Mouse (Mus musculus): ENCODE measurements around the gene Rgr. TPM values are rescaled to one million over a fixed set of nuclear protein-coding genes. Genes with fewer than 3 reads are reported as not detected.
"Not testable (repeated sequence)": the region's sequence is repeated elsewhere in the genome, so short reads cannot be mapped to it uniquely, and the experiment has no call there.

The Rgr gene
- polyA plus RNA-seq, 1 experiment, result not detected

DNA sequence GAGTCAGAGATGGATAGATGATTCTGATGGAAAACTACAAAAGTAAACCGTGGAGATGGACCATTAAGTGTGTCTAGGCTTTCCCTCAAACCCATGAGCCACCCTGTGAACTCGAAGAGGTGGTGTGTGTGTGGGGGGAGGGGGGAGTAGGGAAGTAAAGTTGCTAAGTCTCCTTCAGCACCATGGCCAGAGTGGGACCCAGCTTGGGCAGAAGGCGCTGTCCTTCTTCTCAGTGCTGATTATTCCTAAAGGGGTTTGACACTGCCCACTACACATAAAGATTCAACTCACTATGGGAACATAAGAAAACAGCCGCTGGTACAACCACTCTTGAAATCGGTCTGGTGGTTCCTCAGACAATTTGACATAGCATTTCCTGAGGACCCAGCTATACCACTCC, 32.9 kb downstream of the Rgr start:
- Histone ChIP-seq H3K27ac (ENCODE audit: control insufficient read depth, insufficient read depth, low read depth, low read length, poor library complexity) (no peak overlapping the region), H3K4me3 (replicated peaks; ENCODE audit: control insufficient read depth, low read depth, low read length) (no peak overlapping the region), H3K4me1 (ENCODE audit: control insufficient read depth, insufficient read depth, low read length) (no peaks in the 10 kb centered on the region)
- 32% methylated on average over 5 of the region's 5 CpGs for WGBS
- no peak for TF ChIP-seq POLR2A (IDR thresholded peaks at IDR 0.05; ENCODE audit: borderline replicate concordance, control insufficient read depth, low read depth, low read length)
- no peak for TF ChIP-seq CTCF (IDR thresholded peaks at IDR 0.05; ENCODE audit: control insufficient read depth, insufficient read depth, low read length)

DNA sequence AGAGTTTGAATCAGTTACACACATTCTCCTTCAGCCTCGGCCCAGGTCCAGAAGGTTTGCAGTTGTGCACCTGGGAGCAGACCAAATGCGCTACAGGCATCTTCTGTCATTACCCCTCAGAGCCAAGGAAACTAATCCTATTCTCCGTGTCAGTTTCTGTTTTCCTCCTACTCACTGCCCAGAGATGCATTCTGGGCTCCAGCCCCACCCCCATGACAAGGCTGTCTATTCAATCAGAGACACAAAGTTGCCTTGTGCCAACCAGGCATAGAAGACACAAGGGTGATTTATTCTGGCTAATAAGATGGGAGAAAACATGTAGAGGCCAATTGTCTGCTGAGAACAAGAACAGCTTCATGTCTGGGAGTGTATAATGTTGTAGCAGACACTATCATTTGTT, 35.1 kb downstream of the Rgr start:
- 60% methylated on average over 3 of the region's 3 CpGs for WGBS

DNA sequence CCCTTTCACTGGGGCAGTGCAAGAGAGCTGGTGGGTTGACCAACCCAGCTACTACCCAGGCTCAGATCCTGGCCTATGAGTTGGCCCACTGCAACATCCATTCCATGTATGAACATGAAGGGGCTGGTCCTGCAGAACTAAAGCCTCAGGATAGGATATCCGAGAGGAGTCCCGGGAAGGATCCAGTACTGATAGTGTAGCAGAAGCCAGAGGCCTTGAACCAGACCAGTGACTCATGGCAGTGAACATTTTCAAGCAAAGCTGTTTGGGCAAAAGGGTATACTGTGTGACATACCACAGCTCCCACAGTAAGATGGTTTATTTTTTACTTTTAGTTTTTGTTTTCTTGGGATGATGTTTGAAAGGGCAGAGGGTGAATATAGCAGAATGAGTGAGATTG, 39.1 kb downstream of the Rgr start:
- TF ChIP-seq CTCF (IDR thresholded peaks at IDR 0.05; ENCODE audit: control insufficient read depth, insufficient read depth, low read length) (no peak), POLR2A (IDR thresholded peaks at IDR 0.05; ENCODE audit: borderline replicate concordance, control insufficient read depth, low read depth, low read length) (no peak)
- H3K4me3 ChIP-seq (replicated peaks; ENCODE audit: control insufficient read depth, low read depth, low read length), result no peak overlapping the region
- H3K4me1 ChIP-seq (ENCODE audit: control insufficient read depth, insufficient read depth, low read length), result no peaks in the 10 kb centered on the region
- H3K27ac ChIP-seq (ENCODE audit: control insufficient read depth, insufficient read depth, low read depth, low read length, poor library complexity), result no peak overlapping the region
- 78% methylated on average over 2 of the region's 2 CpGs for WGBS

More for the DNA sequence above, 35.1 kb downstream of the Rgr start:
- Histone ChIP-seq H3K27ac (ENCODE audit: control insufficient read depth, insufficient read depth, low read depth, low read length, poor library complexity) (no peak overlapping the region), H3K4me3 (replicated peaks; ENCODE audit: control insufficient read depth, low read depth, low read length) (no peak overlapping the region), H3K4me1 (ENCODE audit: control insufficient read depth, insufficient read depth, low read length) (no peaks in the 10 kb centered on the region)
- TF ChIP-seq POLR2A (IDR thresholded peaks at IDR 0.05; ENCODE audit: borderline replicate concordance, control insufficient read depth, low read depth, low read length) (no peak), CTCF (IDR thresholded peaks at IDR 0.05; ENCODE audit: control insufficient read depth, insufficient read depth, low read length) (no peak)

DNA sequence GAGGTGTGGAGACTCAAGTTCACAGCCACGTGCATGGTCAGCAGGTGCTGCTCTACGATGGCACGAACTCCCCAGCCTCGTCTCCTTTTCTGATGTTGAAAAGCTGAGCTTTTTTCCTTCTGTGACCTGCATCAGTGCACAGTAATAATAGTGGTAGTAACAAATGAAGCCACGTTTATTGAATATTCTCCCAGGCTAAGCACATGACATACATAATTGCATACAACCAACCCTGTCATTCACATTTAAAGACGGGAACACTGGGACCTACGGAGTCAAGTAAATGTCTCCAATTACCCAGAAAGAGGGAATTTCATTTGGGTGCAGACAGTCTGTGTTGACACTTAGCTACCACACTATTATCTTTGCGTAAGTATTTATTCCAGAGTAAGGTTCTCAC, 42.3 kb downstream of the Rgr start:
- TF ChIP-seq POLR2A (IDR thresholded peaks at IDR 0.05; ENCODE audit: borderline replicate concordance, control insufficient read depth, low read depth, low read length), result no peak
- no peak for TF ChIP-seq CTCF (IDR thresholded peaks at IDR 0.05; ENCODE audit: control insufficient read depth, insufficient read depth, low read length)
- Histone ChIP-seq H3K4me3 (replicated peaks; ENCODE audit: control insufficient read depth, low read depth, low read length) (no peak overlapping the region), H3K4me1 (ENCODE audit: control insufficient read depth, insufficient read depth, low read length) (no peaks in the 10 kb centered on the region), H3K27ac (ENCODE audit: control insufficient read depth, insufficient read depth, low read depth, low read length, poor library complexity) (no peak overlapping the region)
- 78% methylated on average over 8 of the region's 8 CpGs for WGBS

DNA sequence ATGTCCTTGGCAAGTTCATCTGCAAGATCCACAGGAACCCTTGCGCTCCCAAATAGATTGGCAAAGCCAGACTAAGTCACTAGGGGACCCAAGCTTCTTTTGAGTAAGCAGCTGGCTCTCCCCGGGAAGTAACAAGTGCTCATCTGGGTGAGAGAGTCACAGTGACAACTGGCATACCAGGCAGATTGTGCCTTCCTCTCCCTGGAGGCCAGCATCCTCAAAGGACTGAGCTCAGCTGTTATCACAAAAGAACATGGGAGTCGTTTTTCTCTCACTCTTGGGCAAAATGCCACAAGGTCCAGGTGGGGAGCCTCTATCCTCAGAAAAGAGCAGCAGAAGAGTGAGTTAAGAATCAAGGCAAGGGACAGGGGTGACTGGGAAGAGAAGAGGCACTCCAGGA, 42.9 kb downstream of the Rgr start:
- TF ChIP-seq CTCF (IDR thresholded peaks at IDR 0.05; ENCODE audit: control insufficient read depth, insufficient read depth, low read length) (no peak), POLR2A (IDR thresholded peaks at IDR 0.05; ENCODE audit: borderline replicate concordance, control insufficient read depth, low read depth, low read length) (no peak)
- Histone ChIP-seq H3K27ac (ENCODE audit: control insufficient read depth, insufficient read depth, low read depth, low read length, poor library complexity) (no peak overlapping the region), H3K4me3 (replicated peaks; ENCODE audit: control insufficient read depth, low read depth, low read length) (no peak overlapping the region), H3K4me1 (ENCODE audit: control insufficient read depth, insufficient read depth, low read length) (no peaks in the 10 kb centered on the region)
- WGBS, result 40% methylated on average over 3 of the region's 3 CpGs

DNA sequence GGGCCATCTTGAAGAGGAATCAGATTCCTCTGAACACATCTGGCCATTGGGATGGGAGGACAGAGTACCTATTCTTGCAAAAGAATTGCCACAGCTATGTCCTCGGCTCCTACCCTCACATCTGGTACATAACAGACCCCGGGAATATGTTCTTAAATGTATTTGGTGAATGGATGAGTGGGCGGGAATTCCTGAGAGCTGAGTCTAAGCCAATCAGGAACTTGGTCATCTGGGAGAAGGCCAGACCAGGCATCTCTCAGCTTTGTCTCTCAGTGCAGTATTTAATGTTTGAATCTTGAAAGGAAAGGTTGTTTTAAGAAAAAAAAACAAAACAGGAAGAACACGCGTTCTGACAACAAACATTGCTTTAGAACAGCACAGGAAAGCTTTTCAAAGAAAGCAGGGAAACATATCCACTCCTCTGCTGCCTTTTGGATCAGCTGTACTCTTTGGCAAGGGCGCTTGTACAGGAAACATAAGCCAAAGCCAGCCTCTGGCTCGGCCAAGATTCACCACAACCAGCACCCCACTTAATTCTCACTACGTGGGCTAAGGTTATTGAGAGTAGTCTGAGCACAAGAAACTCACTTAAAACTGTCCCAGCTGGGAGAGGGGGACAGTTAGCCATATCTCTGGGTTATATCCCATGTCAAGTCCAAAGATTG, 45.2 kb downstream of the Rgr start:
- no peaks in the 10 kb centered on the region for H3K4me1 ChIP-seq (ENCODE audit: control insufficient read depth, insufficient read depth, low read length)
- no peak overlapping the region for H3K4me3 ChIP-seq (replicated peaks; ENCODE audit: control insufficient read depth, low read depth, low read length)
- no peak for TF ChIP-seq POLR2A (IDR thresholded peaks at IDR 0.05; ENCODE audit: borderline replicate concordance, control insufficient read depth, low read depth, low read length)
- no peak for TF ChIP-seq CTCF (IDR thresholded peaks at IDR 0.05; ENCODE audit: control insufficient read depth, insufficient read depth, low read length)
- 63% methylated on average over 8 of the region's 8 CpGs for WGBS
- H3K27ac ChIP-seq (ENCODE audit: control insufficient read depth, insufficient read depth, low read depth, low read length, poor library complexity), result no peak overlapping the region

DNA sequence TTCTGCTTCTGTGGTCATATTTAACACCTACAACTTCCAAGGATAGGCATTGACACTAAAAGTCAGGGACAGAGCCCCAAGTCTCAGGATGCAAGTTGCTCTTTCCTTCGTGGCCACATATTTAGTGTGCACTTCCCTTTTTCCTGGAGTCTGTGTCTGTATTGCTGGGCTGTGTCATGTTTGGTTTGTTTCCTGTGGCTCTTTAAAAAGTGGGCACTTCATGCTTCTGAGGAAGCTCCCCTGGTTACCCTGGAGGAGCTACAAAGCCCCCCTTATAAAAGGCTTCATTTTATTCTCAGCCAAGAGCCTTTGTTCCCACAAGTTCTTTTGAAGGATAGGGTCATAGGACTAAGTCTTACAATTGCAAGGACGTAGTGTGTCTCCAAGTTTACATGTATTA, 45.9 kb downstream of the Rgr start:
- TF ChIP-seq CTCF (IDR thresholded peaks at IDR 0.05; ENCODE audit: control insufficient read depth, insufficient read depth, low read length) (no peak), POLR2A (IDR thresholded peaks at IDR 0.05; ENCODE audit: borderline replicate concordance, control insufficient read depth, low read depth, low read length) (no peak)
- Histone ChIP-seq H3K4me1 (ENCODE audit: control insufficient read depth, insufficient read depth, low read length) (no peaks in the 10 kb centered on the region), H3K27ac (ENCODE audit: control insufficient read depth, insufficient read depth, low read depth, low read length, poor library complexity) (no peak overlapping the region), H3K4me3 (replicated peaks; ENCODE audit: control insufficient read depth, low read depth, low read length) (no peak overlapping the region)
- WGBS, result 42% methylated on average over 2 of the region's 2 CpGs

DNA sequence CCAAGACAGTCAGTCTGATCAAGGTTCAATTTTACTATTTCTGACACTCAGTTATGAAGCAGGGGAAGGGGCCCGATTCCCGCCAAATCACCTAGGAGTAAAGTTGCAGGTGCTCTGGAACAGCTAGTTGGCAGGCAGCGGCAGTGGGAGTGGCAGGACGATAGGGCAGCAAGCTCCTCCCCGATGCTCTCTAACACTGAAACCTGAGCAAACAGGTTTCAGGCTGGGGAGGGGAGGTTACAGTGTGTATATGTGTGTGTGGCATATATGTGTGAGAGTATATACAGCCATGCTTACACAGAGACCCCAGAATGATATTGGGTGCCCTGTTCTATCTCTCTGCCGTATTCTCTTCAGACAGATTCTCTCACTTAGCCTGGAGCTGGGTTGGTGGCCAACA, 48.0 kb downstream of the Rgr start:
- 79% methylated on average over 6 of the region's 6 CpGs for WGBS
- not testable (repeated sequence) for H3K27ac ChIP-seq (ENCODE audit: control insufficient read depth, insufficient read depth, low read depth, low read length, poor library complexity); H3K4me1 ChIP-seq (ENCODE audit: control insufficient read depth, insufficient read depth, low read length); H3K4me3 ChIP-seq (replicated peaks; ENCODE audit: control insufficient read depth, low read depth, low read length)

DNA sequence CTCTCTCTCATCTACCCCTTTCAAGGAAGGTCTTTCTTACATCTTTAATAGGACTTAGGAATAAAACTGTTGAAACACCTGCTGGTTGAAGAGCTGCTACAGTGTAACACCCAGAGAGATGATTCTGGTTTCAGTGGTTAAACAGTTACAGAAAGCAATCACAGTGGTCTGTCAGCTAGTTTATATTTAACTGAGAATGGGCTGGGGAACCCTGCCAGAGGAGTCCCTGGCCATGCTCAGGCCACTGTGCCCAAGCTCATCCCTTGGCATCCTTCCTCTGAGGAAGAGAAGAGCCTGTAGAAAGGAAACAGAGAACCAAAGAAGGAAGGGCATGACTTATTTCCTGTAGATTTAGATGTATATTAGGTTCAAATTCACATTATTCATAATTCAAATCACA, 59.0 kb downstream of the Rgr start:
- Histone ChIP-seq H3K4me1 (ENCODE audit: control insufficient read depth, insufficient read depth, low read length) (no peaks in the 10 kb centered on the region), H3K27ac (ENCODE audit: control insufficient read depth, insufficient read depth, low read depth, low read length, poor library complexity) (no peak overlapping the region), H3K4me3 (replicated peaks; ENCODE audit: control insufficient read depth, low read depth, low read length) (no peak overlapping the region)
- TF ChIP-seq POLR2A (IDR thresholded peaks at IDR 0.05; ENCODE audit: borderline replicate concordance, control insufficient read depth, low read depth, low read length) (no peak), CTCF (IDR thresholded peaks at IDR 0.05; ENCODE audit: control insufficient read depth, insufficient read depth, low read length) (no peak)
